Mouse (Mus musculus) ovary, adult 18-20 months (tissue): ENCODE data around the gene Schip1.

ENCODE experiments used
- DNase-seq: peaks from one replicate; pipeline ENCODE4 v3.0.0; 2022; ENCODE audit warnings: low spot score, mixed read lengths

Gene Schip1

DNA sequence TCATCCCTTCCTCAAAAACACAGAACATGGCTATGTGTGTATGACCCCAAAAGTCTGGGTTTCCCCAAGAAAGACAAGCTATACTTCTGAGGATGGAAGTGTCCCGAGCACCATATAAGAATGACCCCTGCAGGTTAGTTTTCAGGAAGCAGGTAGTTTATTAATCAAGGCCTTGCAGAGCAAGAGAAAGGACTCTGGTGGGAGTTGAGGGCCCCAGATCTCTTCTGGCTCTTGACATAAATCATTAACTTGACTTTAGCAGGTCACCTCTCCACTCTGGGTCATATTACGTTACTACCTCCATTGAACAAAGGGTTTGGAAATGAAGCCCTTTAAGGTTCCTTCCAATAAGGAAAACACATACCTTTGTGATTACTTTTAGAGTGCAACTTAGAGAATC is 610.1 kb downstream of the Schip1 start:
- DNase-seq, result no peak

- no peak for DNase-seq
Measured at GRCm38 (mm10) chr3:68675216-68675835, 610.7 kb downstream of the Schip1 start.
